Mouse (Mus musculus) embryo, embryonic 11 days (tissue): Measurements from ENCODE around the gene Senp7.
"Not testable (repeated sequence)": the region's sequence is repeated elsewhere in the genome, so short reads cannot be mapped to it uniquely, and the experiment has no call there.

Experiments used
- DNase-seq: peaks from one replicate; pipeline ENCODE4 v3.0.0-alpha.2; 2015

The Senp7 gene

DNA sequence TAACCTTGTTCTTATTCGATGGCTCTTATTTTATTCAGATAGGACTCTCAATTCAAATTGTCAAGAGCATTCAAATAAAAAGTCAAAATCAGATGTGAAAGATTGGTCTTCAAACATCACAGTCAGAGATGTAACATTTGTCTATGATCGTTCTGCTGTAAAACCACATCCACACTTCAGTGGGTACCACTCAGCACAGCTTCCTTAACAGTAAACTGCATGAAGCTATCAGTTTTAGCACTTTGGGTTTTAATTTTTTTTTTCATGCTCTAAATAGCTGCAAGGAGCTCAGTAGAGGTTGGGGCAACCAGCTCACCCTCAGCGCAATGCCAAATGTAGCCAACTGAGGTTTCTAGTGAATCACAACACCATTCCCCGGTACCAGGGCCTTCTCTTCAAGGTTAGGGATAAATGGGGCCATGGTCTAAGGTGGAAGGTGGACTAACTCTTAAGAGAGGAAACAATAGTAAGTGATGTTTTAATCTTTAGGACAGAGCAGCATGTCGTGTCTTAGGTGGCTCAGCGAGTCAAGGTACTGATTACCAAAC is 20.5 kb downstream of the Senp7 start:
- DNase-seq, result no peak

DNA sequence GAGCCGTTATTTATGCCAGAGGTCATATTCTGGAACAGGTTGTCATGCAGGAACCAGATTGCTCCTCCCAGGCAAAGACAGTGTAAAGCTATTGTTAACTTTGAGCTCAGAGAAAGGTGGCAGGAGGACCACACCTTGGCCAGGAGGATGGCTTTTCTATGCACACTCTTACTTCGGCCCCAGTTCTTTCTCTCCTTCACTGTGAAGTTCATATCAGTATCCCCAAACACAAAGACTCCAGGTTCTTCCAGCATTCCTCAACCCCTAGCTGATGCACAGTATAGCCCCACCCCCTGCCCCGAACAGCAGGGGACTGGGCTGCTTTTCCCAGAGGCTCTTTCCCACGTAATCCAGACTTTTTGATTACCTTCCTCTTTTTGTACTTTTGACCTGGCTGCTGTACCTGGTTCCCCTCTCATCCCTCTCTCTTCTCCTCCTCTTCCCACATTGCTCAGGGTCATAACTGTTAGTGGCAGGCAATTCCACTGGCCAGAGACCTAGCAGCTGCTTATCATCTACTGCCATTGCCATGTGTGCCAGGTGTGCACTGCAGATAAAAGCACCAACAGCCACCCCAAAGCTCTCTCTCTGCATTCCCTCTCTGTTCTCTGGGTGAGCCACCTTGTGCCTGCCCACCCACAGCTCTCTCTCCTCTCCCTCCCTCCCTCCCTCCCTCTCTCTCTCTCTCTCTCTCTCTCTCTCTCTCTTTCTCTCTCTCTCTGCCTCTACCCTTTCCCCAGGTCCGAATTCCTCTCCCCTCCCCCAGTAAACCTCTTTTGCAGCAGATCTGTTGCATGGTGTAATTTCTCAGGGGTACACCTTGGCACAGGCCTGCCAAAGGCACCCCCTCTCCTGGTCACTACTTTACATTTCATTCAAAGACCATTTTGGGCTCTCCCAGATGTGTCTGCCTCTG is 23.4 kb downstream of the Senp7 start:
- DNase-seq, result no peak

DNA sequence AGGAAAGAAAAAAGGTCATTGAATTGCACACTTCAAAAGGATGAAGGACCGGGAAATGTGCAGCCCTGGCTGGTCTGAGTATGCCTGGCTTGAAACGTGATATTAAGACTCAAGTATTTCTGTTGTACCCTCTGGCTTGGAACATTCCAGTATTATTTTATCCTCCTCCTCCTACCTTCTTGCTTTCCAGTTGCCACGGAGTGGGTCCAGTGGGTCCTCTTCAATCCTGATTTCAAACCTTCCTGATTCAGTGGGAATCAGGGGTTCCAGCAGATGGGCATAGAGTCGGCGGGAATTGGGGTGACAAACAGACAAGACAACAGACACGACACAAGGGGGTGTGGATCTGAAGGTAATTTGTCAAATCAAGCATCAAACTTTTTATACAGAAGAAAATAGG is 24.4 kb downstream of the Senp7 start:
- DNase-seq, result no peak

DNA sequence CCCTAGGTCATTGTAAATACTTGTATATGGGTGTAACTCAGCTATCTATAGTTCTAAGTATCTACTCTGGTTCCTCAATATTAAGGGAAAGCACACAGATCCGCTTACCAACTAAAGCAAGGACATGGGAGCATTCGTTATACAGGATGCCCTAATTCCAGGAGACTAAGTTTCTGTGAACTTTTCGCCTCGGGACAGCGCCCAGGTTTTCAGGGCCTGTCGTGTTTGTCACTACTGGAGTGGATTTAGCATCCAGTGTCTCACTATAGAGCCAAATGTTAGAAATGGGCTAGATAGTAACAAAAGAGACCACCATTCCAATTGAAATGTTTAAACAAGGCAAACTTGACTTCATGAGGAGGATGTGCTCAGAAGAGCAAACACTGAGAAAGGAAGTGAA is 25.0 kb downstream of the Senp7 start:
- not testable (repeated sequence) for DNase-seq

DNA sequence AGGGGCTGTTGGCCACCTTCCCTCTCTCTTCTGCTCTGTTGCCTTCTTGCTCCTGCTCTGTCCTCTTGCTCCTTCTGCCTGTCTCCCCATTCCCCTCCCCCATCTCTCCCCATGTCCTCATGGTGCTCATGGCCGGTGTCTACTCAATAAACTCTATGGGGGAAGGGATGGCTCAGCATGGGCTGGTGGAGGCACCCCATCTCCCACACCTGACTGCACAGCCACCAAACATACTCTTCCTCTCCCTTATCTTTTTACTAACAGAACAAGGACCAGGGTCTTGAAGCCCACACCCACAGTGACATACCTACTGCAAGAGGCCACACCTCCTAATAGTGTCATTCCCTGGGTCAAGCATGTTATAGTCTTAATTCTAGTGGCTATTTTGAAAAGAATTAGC is 26.0 kb downstream of the Senp7 start:
- no peak for DNase-seq

DNA sequence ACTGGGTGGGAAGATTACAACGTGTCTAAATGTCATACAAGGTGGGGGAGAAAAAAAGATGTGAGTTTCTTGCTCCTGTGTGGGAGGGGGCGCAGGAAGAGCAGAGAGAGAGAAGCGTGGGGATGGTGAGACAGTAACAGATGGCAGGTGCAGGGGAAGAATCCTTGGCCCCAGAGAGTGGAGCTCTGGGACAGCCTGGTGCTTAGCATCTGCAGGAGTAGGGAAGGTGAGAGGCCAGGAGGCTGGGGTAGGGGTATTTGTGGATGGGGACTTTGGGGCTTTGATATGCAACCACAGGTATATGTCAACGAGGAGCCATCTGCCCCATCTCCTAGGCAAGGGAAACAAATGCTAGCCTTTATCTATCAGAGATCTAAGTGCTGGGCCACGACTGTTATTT is 26.4 kb downstream of the Senp7 start:
- DNase-seq, result no peak

DNA sequence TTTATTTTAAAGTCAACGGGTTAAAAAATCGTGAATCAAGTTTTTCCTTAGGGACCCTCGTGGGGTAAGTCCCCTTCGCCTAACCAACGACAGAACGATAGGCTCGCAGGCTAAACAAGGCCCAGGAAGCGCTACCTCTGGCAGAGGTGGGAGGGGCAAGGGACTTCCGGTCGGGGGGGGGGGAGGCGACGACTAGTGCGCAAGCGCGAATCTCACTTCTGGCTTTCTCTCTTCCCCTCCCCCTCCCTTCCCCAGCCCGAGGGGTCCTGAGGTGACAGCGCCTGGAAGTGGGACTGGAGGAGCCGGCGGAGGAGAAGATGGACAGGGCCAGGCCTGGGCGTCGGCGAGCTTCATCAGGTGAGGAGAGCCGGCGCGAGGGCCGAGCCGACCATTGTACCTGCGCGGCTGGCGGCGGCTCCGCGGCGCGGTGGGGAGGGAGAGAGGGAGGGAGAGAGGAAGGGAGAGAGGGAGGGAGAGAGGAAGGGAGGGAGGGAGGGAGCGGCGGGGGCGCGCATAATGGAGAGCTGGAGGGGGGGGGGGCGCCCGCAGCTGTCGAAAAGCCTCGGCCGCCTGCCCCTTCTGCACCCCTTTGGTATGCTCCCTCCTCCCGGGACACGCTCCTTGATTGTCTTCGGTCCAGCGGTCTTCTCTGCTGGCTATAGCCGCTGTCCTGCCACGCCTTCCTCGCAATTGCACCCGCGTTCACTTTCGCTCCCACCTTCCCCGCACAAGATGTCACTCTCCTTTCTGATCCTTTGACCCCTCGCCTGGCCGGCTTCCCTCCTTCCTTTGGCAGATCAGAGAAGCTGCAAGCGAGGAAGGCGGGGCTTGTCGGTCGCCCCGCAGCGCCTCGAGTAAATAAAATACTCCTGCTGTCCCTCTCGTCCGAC is 27.3 kb downstream of the Senp7 start:
- DNase-seq, result peak; percentile 94

DNA sequence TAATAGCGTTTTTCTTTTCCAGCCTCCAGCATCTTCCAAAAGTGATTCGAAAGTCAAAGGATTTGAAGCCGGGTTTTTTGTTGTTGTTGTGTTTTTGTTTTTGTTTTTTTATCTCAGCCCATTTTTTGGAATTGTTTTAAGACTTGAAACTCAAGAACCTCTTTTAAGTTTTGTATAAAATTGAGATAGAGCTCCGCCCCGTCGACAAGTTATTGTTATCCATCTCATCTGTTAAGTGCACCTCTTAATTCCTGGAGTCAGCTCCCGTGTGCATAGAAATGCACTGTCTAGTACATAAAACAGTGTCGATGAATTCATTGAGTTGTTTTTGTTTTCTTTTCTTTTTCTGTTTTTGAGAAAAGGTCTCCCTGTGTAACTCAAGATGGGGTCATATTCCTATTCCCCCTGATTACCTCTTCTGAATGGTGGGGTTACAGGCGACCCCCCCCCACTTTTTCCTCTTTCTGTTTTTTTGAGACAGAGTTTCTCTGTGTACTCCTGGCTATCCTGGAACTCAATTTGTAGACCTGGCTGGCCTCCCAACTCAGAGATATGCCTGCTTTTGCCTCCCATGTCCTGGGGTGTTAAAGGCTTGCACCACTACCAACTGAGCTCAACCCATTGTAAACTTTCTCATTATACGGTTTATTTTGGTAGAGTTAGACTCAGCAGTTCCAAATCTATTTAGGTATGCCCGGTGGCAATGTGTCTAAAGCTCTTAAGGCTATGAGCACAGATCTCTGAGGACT is 28.2 kb downstream of the Senp7 start:
- DNase-seq, result no peak

DNA sequence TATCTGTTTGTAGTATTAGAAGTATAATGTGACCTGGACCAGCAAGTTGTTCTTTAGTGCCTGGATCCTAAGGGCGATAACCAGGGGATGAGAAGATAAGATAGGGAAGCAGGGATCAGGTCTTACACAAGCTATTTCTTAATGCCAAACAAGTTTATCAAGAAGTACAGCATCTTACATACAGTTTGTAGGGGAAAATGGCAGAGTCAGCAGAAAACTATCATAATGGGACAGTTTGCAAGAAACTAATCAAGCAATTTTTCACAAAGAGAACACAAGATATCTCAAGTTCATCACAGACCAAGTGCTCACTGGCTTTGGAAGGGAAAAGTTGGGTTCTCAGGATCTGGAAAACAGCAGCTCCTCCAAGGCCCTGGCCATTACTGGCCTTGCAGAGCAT is 31.3 kb downstream of the Senp7 start:
- no peak for DNase-seq

DNA sequence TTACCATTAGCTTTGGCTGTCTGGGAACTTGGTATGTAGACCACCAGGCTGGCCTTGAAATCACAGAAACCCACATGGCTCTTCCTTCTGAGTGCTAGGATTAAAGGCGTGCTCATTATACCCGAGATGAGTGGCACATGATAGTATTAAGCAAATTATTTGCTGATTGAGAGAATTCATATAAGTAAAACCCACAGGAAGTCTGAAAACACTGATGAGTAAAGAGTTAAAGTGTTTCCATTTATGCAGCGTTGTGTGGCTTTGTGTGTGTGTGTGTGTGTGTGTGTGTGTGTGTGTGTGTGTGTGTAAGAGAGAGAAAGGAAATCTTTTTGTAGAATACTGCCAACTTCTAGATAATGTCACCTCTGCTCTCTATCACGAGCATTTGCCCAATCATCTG is 33.6 kb downstream of the Senp7 start:
- DNase-seq, result no peak

DNA sequence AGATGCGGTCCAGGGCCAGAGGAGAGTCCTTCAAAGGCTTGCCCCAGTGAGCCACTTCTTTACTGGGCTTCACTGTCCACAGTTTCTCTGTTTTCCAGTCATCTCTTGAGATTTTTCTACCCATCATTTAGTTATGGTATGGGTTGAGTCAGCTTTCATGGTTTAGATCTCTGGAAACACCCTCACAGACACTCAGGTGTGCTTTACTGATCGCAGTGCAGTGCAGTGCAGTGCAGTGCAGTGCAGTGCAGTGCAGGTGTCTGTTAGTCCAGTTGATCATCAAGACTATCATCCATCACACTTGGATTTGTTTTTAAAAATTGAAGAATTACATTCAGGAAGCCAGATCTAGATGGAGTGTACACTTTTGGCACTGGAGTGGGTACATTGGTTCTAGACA is 38.2 kb downstream of the Senp7 start:
- DNase-seq, result no peak

DNA sequence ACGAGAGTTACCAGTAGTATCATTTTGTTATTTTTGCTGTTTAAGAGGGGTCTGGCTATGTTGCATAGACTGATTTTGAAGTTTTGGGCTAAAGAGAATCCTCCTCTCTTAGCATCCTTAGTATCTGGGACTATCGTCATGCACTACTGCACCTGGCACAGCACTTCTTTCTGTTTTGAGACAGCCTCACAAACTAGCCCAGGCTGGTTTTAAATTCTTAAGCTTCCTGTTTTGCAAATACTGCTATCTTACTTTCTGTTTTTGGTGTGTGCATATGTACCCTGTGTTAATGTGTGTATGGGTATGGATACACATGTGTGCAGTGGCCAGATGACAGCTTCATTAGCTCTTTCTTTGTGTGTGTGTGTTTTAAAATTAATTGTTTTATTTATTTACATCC is 42.2 kb downstream of the Senp7 start:
- no peak for DNase-seq

DNA sequence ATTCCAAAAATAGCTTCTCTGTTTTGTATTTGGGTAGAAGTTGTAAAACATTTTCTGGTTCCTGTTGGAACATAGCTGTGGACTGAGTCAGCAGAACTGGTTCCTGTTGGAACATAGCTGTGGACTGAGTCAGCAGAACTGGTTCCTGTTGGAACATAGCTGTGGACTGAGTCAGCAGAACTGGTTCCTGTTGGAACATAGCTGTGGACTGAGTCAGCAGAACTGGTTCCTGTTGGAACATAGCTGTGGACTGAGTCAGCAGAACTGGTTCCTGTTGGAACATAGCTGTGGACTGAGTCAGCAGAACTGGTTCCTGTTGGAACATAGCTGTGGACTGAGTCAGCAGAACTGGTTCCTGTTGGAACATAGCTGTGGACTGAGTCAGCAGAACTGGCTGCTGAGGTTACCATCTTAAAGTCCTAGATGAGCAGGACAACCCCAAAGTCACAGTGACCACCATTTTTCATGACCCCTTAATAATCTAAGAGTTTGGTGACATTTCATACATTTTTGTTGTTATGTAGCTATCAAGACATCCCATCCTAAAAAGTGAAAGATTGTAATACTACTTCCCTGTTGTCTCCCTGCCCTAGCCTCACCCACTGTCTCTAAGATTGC is 48.4 kb downstream of the Senp7 start:
- DNase-seq, result not testable (repeated sequence)

DNA sequence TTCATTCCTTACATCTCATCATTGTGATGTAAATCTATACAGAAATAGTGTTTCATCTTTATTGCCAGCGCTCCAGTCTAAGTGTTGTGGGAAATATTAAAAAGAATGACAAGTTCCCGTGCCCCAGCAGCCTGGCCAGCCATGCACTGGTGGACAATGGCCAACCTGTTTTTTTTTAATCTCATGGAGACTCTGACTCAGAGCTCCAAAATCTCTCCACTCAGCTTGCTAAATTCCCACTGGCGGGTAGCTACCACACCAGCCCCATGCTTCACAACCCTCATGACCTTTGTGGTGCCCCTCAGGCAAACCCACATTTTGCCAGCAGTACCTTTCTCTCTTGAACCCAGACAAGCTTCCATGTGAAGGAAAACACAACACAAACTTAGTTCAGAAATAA is 67.6 kb downstream of the Senp7 start:
- no peak for DNase-seq

DNA sequence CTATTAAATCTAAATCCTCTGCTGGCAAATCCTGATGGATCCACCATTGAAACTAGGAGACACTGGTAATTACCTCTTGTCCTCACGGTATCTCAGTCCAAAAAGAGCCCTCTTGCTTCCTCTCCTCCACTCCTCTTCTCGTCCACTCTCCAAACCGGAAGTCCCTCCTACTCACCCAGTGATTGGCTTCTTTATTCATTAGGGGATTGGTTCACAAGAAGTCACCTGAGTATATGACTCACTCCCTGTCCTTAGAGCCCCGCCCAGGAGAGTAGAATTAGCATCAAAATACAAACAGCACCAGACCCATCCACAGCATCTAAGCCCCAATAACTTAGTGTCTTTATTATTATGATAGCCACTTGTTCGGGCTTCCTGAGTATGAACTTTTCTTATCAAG is 68.0 kb downstream of the Senp7 start:
- DNase-seq, result no peak

DNA sequence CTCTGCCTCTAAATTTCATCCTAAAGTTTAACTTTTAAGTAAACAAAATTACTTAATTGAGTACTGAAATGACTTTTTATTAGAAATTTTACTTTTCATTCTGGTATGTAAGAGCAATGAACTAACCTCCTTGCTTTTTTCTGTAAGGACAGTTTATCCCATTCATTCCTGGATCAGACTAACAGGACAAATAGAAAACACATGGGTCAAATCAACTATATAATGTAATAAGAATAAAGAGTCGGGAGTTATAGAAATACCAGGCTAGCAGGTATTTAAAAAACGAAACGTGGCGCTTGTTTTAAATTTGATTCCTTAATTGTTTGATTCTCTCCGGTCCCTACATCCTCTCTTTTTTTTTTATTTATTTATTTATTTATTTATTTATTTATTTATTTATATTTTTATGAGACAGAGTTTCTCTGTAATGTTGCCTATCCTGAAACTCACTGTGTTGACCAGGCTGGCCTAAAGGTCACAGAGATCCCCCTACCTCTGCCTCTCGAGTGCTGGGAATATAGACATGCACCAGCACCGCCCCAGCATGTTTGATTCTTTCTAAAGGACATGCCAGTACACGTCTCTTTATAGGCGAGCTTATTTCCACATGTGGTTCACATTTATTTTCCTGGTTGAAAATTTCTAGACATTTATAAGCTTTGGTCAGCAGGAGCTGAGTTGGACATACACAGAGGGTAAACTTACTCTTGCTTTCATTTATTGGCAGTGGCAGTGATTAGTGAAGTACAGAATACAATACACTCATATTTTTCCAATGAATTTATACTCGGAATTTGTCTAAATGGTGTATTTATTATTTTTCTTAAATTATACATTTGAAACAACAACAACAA is 69.4 kb downstream of the Senp7 start:
- DNase-seq, result no peak

DNA sequence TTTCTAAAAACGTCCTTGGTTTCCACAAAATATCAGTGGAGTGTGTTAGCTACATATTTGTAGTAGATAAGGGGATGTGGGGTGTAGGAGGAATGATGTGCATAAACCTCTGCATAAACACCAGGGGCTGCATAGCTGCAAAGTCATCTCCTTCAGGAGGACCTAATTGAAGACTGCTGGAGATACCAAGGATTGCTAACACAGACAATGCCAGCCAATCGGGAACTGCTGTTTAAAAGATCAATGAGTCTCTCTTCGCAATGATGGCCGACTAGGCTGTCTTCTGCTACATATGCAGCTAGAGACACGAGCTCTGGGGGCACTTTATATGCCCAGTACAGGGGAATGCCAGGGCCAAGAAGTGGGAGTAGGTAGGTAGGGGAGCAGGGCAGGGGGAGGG is 74.4 kb downstream of the Senp7 start:
- no peak for DNase-seq

DNA sequence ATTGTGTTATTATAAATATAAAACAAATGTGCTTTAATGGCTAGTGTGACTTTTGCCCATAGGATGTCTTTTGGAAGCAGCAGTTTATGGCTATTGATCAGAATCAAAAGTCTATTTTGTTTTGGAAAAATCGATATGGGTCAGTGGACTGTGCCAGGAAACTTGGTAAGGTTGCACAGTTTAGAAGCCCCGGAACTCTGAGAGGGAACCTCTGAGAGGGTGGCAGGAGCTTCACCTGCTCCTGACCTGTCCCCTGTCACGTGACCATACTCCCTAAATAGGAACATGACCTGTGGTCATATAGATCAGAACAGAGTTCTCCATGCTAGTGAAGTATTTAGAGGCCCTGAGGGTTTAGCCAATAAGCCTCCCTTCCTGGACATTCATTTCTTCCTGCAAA is 75.9 kb downstream of the Senp7 start:
- DNase-seq, result no peak

DNA sequence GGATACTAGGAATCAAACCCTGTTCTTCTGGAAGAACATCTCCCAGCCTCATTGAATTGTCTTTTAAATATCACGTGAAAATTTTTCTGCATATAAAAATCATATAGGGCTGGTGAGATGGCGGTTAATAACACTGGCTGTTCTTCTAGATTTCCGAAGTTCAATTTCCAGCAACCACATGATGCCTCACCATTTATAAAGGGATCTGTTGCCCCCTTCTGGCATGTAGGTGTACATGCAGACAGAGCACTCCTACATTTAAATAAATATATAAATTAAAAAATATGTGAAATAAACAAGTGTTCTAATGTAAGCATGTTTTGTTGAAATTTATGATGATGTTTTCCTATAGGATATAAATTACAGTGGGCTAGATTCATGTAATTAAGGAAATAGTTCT is 83.5 kb downstream of the Senp7 start:
- peak; percentile 63 for DNase-seq

DNA sequence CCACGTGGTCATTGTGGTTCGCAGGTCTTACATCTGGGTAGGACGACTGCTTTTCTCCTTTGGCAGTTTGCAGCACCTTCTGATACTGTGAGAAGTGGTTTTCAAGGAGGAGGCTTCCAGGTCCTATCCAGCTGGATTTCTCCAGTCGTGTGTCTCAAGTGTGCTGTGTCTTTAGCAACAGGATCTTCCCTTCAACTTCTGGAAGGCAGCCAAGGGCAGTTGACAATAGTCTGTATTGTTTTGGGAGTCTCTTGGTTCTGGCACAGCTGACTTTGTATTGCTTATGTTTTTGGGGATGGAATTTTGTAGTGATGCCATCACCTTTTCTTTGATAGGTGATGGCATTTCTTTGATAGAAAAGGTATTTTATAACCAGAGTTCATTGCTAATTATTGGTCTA is 86.0 kb downstream of the Senp7 start:
- no peak for DNase-seq

DNA sequence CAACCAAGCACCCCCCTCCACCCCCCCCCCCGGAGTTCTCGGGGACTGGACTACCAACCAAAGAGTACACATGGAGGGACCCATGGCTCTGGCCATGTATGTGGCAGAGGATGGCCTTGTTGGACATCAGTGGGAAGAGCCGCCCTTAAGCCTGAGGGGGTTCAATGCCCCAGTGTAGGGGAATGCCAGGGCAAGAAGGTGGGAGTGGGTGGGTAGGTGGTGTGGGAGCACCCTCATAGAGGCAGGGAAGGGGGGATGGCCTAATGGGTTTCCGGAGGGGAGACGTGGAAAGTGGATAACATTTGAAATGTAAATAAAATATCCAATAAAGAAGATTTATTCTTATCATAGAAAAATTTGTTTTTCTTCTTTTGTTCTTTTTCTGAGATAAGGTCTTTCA is 89.5 kb downstream of the Senp7 start:
- DNase-seq, result not testable (repeated sequence)

DNA sequence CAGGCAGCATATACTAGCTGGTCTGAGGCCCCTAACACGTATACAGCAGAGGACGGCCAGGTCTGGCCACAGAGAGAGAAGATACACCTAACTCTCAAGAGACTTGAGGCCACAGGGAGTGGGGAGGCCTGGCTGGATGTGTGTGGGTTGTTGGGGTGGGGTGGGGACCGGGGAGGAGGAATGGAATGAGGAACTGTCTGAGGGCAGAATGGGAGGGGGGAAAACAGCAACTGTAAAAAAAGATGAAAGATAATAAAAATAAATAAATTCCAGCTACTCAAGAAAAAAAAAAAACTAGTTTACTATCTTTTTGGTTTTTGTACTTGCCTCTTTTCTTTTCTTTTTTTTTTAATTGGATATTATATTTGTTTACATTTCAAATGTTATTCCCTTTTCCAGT is 91.8 kb downstream of the Senp7 start:
- no peak for DNase-seq
